Mouse (Mus musculus): ENCODE data around the gene C2cd4b.
"Not testable (repeated sequence)": the region's sequence is repeated elsewhere in the genome, so short reads cannot be mapped to it uniquely, and the experiment has no call there.

Gene C2cd4b
- long read RNA-seq, experiment 1, partial matches to known transcripts: 0 of 3 reads
- long read RNA-seq, experiment 1, other reads (novel, unspliced or antisense): 0 of 3 reads
- long read RNA-seq, experiment 2, transcript C2cd4b-201 (2 exons, 1,327 nt): major isoform, 17 of 24 reads
- long read RNA-seq, experiment 2, partial matches to known transcripts: 0 of 24 reads
- long read RNA-seq, experiment 2, other reads (novel, unspliced or antisense): 7 of 24 reads

DNA sequence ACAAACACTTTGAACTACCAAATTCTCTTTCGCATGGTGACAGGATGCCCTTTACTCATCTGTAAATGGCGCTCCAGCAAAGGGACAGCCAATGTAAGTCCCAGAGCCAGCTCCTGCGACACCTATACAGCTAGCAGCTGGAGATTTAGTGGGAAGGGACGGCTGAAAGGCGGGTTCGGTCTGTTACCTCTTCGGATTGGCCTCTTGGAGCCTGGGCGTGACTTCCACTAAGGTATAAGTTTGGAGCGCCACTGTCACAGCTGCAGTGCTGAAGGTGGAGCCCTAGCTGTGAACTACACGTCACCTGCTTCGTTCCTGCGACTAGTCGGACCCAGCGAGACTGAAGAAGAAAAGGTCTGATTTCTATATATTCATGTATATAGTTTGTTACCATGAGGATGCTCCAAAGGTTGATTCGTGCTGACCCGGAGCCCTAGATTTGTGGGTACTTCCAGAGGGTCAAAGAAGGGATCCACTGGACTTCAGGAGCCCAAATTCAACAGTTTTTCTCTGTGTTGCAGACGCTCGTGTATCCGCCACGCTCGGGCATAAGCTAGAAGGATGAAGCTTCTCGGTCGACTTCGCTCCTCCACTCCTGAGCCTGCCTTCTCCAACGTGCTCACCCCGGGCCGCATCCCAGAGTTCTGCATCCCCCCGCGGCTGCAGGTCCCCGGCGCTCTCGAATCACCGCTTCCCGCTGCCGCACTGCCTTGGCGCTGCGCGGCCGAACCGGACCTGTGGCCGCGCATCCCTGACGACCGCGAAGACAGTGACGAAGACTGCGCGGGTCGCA lies at the start of gene C2cd4b:
Gene C2cd4b (plus strand): TSS at position 275 of the 793 bp plus-strand sequence.
- intact Hi-C loops (cut with DNase I): no loop called here

DNA sequence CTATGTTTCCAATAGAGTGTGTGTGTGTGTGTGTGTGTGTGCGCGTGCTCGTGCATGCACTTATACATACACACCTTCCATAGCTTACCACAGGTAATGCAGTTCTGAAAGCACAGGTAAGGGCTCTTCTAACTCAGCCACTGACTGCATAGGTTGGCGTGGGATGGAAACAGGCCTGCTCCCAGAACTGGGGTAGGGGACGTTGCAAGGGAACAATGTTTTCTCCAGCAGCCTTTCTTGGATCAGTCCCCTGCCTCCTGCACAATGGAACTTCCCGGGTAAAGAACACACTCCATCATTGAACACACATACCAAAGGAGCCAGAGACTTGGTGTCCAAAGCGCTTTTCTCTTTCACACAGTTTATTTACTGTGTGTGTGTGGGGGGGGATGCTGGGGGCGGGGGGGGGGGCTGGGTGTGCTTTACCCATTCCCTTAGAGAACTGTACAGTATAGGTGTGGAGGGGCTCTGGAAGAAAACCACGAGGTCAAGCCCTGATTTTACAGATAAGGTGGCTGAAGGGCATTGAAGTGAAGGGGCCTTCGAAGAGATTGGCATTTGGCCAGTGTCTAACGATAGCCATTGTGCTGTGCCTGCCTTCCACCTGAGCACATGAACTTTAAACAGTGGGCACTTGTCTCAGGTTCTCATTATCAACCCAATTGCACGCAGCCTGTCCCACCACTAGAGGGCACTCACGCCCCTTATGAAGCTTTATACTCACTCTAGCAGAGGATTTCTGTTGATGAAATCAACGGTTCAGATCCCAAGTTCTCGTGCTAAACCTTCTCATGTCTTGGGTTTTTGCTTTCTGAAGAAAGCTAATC lies 48.0 kb upstream of the C2cd4b start:
- intact Hi-C loops (cut with DNase I): no loop called here

DNA sequence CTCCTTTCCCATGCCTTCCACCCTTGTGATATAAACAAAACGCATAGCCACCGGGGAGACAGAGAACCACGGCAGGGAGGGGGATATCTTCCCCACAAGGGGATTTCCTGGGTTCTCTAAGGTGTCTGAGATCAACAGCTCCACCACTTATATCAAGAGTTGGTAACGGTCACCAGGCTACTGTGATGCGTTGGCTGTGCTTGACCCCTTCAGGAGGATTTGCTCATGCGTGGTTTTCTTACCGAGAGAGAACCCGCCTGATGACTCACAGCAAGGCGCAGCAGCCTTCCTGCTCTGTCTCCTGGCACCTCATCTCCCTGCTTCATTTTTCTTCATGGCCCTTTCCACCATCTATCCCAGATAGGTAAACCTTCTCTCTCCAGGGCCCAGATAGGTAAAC lies 47.1 kb upstream of the C2cd4b start:
- intact Hi-C loops (cut with DNase I): no loop called here

DNA sequence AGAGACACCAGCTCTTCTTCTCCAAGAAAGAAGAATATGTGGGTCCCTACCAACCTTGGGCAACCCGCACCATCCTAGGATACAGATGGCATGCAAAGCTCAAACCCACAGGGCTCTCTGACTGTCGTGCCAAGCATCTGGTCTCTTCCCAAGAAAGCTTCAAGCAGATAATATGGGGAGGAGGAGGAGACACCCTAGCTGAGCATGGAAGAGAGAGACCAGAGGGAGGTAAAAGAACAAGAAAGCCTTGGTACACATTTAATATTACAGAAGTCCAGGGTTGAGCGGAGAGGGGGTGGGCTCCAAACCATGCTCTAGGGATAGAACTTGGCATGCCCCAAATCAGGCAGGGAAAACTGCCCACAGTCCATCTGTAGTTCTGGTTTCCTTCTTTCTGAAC lies 42.2 kb upstream of the C2cd4b start:
- intact Hi-C loops (cut with DNase I): no loop called here

DNA sequence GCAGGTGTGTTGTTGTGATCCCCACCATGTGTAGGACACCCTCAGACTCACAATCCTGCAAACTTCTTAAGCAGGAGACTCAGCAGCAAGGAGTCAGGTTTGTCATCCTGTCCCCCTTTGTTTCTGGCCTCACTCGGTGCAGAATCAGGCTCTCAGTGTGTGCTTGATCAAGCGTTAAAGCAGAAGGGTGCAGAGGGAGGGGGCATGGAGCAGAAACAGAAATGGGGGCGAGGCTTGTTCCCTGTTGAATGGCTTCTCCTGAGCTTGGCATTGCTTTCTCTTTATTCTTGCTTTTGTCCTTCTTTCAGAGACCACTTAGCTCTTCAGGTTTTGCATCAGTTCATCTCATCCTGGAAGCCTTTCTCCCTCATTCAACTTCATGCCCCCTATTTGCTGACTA lies 40.6 kb upstream of the C2cd4b start:
- intact Hi-C loops (cut with DNase I): no loop called here

DNA sequence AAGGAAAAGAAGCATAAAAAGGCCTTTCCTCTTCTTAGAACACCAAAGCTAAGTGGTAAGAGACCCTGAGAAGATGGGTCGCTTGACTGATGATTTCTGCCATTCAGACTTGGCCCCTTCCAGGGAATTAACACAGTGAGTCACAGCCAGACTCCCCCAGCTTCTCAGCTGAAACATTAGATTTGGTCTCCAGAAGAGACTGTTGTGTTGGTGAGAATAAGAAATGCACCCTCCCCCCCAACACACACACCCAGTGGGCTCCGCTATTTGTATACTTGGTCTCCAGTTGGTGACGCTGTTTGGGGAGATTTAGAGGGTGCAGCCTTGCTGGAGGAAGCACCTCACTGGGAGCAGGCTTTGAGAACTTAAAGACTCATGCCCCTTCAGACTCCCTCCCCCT lies 39.1 kb upstream of the C2cd4b start:
- intact Hi-C loops (cut with DNase I): no loop called here

DNA sequence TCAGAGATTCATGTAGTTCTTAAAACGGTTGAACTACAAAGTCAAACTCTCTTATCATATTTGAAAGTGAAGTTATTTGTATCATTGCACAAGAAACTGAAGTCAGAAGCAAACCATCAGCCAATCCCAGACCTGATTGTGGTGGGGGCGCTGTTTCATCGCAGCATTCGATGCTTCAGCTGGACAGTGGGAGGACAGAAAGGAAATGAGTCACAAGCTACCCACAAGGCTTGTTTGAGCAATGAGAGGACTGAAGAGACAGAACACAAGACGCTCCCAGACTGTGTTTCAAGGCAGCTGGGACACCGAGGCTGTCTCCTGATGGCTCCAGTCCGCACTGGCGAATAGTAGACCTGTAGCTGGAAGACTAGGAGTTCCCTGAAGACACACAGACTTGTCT lies 36.9 kb upstream of the C2cd4b start:
- intact Hi-C loops (cut with DNase I): no loop called here

DNA sequence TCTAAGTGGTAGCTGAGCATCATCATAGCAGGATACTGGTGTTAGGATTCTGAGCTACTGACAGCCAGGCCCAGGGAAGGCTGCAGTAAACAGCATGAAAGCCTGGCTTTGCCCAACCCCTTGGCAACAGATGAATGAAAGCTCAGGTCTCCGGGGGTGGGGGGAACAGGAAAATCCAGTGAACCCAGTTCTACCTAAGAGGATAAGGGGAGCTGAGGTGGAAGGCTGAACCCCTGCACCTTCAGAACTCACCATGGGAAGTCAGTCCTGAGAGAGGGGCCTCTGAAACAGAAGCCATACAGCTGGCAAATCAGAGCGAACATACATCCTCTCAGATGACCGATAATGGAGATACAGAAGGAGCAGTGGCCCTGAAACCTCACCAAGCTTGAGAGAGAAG lies 34.0 kb upstream of the C2cd4b start:
- intact Hi-C loops (cut with DNase I): no loop called here

DNA sequence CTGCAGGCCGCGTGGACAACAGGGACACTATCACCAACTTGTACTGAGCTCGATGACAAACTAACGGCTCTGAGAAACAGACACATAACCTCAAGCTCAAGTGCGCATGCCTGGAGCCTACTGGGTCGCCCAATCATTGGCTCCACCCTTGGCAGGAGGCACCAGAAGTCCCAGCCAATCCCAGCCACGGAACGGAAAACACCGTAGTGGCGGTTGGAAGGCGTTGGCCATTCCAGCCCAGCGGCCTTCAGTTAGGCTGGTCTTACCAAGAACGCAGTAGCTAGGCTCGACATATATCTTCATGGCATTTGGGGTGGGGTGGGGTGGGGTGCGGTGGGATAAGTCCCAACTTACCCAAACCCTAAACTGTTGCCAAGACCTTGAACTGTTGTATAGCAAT lies 25.5 kb upstream of the C2cd4b start:
- intact Hi-C loops (cut with DNase I): no loop called here

DNA sequence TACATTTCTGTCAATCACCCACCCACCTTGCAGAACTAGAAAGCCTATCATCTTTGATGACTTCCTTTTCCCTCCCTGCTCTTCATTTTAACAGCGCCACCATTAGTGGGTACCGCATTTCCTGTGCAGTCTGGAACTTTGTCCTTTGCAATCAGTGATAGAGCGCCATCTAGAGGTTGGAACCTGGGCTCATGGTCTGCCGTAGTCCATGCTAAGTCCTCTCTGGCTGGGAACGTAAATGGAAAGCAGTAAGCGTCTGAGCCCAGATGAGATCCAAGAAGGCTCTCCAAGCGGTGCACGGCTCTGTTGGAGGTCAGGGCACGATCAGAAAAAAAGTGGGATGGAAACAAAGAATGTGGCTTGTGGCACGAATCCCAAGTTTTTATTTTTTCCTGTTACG lies 23.8 kb upstream of the C2cd4b start:
- intact Hi-C loops (cut with DNase I): no loop called here

DNA sequence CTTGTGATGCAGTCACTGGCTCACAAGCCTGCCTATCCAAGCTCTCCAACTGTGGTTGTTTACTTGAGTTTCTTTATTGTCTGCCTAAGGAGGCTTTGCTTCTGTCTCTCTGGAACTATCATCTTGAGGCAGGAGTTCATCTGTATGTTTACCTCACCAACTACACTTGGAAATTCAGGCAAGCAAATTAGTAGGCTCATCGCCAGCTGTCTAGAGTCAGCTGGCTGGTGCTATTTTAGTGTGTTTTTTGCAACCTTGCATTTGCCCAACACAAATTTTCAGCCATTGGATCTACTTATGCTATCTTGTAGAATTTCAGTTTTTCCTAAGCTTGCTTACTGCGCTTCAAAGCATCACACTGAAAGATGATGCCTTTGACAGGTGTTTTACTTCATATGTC lies 18.0 kb upstream of the C2cd4b start:
- intact Hi-C loops (cut with DNase I): no loop called here

DNA sequence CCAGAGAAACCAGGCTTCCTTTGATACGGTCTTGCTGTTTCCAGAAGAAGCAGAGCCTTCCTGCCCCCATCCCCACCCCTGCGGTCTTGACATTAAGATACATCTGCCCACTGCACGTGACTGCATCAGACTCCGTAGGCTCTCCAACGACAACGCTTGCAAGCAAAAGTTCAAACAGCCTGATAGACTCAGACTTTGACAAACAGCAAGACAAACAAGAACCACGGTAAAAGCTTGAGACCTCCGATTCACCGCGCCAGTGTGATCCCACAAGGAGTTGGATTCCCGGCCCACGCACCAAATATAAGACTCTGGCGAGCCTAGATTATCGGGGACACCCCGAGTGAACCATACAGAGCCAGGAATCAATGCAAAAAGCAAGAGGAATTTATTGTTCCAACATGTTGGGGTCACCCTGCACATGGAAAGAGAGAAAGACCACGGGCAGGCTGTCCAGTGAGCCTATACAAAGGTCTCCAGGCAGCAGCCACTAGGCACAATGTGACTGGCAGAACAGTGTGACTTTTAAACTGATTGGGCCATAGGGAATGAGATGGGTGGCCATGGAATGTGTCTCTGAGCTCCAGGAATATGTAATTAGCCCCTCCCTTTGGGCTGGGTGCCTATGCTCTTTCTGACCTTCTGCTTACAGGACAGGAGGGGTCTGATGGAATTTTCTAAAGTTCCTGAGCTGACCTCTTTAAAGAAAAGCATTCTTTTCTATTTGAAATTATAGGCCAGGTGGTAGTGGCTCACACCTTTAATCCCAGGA lies 5.6 kb upstream of the C2cd4b start:
- intact Hi-C loops (cut with DNase I): no loop called here

DNA sequence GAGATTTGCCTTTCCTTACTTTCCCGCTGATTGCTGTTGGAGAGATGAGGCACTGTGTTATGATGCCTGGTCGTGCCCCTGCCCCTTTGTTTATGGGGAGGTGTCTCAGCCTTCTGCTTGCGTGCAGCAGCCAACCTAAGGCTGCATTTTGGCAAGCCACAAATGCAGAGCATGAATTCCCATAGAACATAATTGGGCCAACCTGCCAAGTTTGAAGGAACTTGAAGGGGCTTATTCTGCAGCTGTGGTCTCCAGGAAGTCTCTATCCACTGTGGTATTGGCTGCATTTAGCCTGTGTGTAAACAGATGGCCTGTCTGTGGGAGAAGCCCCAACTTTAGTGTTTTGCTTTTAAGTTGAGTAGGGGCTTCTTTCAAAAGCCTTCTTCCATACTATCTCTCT lies 4.5 kb upstream of the C2cd4b start:
- intact Hi-C loops (cut with DNase I): no loop called here

DNA sequence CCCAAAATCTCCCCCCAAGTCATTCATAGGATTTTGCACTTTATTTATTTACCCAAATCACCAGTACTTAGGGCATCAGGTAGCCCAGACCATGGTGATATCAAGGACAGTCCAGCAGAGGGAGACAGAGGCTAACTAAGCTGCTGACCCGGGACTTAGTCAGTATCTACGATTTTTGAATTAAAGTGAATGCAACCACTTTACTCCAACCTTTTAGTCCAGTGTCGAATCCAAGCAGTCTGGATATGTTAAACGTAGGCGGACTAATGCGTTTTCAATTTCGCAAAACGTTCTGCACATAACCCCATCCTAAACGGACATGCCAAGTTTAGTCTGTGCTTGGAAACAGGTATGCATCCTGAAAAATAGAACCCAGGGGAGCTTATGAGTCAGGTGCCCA lies 551 bp upstream of the C2cd4b start:
- intact Hi-C loops (cut with DNase I): loop anchor here (1.0 kb wide), 1 partner anchor 44 kb away; no protein-coding TSS in a partner anchor

DNA sequence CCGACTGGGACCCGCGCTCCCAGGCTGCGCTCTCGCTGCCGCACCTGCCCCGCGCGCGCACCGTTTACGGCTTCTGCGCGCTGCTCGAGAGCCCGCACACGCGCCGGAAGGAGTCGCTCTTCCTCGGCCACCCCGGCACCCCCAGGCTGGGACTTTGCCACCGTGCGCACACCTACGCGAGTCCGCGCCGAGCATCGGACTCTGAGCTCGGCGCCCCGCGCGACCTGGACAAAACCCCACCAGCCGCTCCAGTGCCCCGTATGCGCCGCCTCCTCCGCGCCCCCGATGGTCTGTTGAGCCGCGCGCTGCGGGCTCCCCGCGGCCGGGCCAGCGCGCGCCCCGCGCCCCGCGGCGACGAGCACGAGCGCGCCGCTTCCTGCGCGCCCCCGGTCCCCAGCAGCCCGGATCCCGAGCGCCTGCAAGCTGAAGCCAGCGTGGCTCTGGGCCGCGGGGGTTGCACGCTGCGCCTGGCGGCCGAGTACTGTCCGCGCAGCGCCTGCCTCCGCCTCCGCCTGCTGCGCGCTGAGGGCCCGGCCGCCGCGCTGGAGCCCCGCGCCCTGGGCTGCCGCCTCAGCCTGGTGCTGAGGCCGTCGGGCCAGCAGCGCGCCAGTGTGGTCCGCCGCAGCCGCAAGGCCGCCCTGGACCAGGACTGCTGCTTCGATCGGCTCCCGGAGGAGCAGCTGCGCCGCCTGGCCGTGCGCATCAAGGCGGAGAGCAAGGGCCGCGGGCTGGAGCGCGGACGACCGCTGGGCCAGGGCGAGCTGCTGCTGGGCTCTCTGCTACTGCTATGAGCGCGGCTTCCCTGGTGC lies 923 bp downstream of the C2cd4b start:
- intact Hi-C loops (cut with DNase I): not testable (repeated sequence)

DNA sequence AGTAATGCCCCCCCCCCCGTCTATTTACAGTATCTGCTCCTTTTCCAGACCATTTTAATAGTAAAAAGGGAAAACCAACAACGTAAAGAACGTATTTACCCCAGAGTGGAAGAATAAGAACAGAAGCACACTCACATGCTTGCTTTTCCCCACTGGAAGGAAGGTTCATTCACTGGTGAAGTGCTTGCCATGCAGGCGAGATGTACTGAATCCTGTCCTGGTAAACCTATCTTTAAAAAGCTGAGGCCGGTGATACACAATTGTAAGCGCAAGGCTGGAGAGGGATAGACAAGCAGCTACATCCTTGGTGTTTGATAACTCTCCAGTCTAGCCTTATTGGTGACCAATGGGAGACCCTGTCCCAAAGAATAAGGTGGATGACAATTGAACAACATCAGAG lies 1.8 kb downstream of the C2cd4b start:
- intact Hi-C loops (cut with DNase I): no loop called here

DNA sequence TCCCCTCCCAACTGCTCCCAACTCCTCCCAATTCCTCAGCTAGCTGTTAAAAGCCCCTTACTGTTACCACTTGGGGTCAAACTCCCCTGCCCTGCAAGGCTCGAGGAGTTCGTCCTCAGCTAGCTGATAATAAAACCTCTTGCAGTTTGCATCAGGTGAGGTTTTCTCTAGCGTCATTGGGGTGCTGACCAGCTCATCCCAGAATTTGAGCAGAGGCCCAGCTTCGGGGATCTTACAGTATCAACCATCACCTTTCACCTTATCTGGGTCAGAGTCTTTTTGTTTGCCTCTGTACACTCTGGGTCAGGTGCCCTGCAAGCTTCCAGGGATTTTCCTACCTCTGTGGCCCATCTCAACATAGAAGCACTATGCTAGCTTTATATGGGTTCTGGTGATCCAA lies 4.1 kb downstream of the C2cd4b start:
- intact Hi-C loops (cut with DNase I): no loop called here

DNA sequence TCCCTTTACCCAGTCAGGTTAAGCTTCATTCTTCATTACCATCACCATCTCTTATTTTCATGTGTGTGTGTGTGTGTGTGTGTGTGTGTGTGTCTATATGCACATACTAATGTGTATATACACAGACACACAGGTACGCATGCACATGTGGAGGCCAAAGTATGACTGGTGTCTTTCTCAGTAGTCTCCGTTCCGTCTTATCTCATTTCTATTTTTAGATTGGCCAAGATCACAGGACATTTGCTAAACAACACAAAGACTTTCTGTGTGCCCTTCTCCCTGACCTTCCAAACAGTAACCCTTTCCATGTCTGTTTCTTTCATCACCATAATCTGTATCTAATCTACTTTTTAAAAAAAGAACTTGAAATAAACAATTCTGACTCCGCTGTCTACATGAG lies 7.2 kb downstream of the C2cd4b start:
- intact Hi-C loops (cut with DNase I): no loop called here

DNA sequence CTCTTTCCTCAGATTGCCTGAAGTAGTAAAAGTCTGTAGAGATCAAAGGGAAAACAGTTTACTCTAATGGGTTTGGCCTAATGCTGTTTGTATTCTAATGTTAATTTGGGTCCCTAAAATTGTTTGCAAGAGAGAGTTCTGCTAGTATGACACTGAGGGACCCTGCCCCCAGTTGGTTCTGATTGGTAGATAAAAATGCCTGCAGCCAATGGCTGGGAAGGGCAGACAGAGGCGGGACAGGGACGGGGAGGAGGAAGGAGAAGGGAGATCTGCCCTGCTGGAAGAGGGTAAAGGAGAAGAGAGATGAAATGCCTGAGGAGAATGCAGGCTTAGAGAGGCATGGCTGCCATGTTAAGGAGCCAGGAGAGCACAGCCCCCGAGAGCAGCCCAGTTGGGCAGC lies 7.7 kb downstream of the C2cd4b start:
- intact Hi-C loops (cut with DNase I): no loop called here

DNA sequence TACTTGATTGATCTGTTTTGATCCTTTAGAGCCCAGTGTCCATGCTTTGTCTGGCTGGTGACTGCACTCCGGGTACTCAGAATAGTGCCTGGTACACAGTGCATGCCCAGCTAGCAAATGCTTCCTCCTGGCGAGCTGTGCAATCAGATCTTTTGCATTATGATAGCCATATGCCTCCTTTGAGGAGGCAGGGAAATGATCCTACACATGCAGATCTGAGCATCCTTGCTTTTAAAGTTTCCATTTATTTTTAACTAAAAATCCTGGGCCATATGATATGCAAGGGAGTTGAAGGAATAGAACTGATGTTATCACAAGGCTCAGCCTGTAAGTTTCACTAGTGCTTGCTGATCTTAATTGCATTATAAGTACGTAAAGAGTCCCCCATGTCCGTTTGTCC lies 9.6 kb downstream of the C2cd4b start:
- intact Hi-C loops (cut with DNase I): no loop called here

DNA sequence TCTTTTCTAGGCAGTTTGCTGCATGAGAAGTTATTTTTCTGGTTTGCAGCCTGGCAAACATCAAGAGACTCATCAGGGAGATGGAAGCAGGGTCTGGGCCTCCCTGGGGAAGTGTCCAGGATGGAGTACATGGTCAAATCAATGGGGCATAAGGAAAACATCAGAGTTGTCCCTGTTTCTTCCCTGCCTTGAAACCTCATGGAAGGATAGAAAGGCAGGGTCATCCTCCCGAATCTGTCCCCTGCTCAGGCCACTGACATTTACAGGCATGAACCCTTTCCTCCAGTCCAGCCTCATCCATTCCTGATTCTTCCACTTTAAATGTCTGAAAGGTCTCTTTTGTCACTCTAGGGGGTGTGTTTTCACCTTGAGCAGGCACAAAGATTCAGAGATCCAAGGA lies 10.2 kb downstream of the C2cd4b start:
- intact Hi-C loops (cut with DNase I): no loop called here

Measured in adrenal gland (tissue).